Mouse (Mus musculus): Measurements from ENCODE around the gene 1520401A03Rik.
A peak's percentile ranks its signal among the peaks of the same experiment; 100 is the strongest.

Gene 1520401A03Rik

DNA sequence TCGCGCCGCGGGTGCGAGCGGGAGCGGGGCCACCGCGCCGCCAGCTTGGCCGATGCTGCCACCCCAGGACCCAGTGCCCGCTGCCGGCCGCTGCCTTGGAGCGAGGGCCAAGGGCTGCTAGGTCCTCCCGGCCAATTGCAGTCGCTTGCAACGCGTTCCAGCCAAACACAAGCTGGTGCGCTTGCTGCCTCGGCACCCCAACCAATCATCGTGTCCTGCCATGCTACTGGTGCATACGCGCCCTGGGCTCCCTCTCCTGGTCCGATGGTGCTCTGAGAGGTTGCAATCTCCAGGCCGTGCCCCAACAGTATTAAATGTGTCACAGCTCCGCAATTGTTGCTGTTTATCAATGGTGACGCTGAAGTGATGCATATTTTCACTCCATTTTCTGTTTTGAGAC lies 22.5 kb downstream of the 1520401A03Rik start:
- DNase-seq (ENCODE audit: low spot score in 2 of 2): peak; percentile 62 to 89

DNA sequence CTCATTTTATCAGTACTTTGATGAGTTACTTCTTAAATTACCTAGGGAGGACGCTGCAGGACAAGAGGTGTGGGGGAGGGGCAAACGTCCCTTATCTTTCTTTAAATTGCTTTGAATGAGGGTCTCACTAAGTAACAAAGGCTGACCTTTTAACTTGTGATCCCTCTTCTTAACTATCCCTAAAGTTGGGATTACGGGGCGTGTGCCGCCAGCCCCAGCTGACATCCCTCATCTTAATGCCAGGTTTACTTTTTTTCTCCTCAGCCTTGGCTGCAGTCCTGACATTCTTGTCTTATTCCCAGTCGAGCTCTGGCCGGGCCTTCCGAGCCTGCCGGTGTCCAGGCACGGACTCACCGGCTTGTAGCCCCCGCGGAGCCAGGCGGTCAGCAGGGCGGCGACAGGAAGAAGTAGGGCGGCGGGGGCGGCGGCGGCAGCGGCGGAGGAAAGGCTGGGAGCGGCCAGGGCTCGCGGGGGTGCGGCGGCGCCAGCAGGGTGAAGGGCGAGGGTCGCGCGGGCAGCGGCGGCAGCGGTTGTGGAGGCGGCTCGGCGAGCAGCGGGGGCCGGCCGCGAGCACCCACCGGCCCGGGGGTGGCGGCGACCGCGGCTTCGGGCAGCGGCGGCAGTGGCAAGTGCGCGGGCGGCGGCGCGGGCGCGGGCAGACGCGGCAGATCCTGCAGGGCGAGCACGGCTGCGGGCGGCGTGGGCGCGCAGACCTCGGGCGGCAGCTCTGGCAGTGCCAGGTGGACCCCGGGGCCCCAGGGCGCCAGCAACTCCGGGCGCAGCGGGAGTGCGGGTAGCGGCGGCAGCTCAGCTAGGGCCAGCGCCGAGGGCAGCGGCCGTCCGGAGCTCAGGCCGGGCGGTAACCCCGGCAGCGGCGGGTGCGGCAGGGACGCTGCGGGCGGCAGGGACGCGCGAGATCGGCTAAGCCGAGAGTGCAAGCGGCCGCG lies 23.2 kb downstream of the 1520401A03Rik start:
- DNase-seq (ENCODE audit: low spot score in 2 of 2): peak; percentile 17 to 31

DNA sequence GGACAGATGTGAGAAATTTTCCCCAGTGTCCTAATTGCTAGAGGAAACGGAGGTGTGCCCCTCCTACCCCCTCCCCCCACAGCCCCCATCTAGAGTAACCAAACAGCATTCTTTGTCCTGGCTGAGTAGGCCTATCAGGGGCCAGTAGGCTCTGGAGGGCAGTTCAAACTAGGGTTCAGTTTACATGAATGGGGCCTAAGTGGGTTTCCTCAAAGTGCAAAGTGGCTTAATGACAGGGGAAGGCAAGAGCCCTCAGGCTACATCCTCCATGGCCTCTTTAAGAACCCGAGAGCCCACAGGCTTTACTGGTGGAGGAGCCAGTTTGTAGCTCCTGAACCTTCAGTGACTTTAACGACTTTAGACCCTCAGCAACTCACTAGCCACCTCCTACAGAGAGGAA lies 26.8 kb downstream of the 1520401A03Rik start:
- DNase-seq (ENCODE audit: low spot score in 2 of 2): no peak

DNA sequence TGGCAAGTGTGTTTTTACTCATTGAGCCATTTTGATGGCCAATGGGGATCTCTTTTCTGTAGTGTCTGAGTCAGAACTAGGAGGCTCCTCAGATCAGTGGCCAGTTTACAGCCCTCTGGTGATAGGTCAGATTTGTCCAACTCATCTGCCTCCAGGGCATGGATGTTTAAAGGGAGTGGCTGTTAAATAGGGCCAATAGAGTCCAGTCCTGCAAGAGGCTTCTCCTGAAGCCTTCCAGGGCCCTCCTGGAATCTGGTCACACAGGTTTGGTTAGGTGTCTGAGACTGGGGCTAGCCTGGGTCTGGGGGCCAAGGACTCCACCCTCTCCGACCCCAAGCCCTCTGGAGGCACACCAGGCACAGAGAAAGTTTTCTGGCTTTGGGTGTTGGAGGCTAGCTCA lies 28.1 kb downstream of the 1520401A03Rik start:
- no peak for DNase-seq (ENCODE audit: low spot score in 2 of 2)

DNA sequence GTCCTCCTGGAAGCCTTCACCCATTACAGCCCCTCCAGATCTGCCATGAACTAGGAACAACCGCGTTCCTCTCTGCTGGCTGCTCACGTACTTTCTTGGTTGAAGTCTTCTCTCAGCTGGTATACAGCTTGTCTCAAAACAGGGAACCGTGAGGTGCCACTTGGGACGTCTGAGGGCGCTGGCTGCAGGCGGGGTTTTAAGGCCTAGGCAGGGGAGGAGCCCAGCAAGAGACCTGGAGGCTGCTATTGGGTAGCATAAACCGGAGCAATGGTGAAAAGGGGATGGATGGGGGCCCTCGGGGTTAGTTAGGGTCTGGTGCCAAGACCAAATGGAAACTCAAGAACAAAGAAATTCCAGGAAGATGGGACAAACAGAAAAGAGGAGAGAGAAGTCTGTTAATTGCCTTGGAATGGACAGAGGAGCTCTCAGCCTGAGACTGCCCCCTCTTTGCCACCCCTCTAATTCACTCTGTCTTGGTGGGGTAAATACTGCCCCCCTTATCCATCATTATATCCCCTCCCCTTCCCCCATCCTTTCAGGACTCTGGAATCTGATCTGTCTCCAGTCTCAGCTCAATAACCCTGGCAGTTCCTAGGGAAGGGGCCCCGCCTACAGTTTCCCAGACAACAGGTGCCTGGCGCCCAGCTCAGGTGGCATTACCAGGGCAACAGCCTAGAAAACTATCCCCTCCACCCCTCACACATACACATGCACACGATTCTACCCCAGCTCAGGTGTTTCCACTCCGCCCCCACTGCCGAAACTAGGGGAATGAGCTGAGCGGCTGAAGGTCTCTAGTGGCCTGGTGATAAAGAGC lies 38.5 kb downstream of the 1520401A03Rik start, which contains the start of gene Cldn9:
Gene Cldn9, minus strand, starts transcription at position 171 of the 817 bp plus-strand sequence.
- DNase-seq (ENCODE audit: low spot score in 2 of 2): no peak

DNA sequence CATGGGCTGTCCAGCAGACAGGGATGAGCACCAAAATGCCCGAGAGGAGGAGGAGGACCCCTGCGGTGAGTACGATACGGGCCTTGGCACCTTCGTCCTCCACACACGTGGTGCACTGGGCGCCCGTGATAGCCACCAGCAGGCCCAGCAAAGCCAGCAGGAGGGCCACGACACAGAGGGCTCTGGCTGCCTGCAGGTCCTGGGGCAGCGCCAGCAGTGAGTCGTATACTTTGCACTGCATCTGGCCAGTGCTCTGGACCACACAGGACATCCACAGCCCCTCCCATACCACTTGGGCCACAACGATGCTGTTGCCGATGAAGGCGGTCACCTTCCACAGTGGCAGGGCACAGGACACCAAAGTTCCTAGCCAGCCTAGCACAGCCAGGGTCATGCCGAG lies 39.4 kb downstream of the 1520401A03Rik start:
- DNase-seq (ENCODE audit: low spot score in 2 of 2): no peak

DNA sequence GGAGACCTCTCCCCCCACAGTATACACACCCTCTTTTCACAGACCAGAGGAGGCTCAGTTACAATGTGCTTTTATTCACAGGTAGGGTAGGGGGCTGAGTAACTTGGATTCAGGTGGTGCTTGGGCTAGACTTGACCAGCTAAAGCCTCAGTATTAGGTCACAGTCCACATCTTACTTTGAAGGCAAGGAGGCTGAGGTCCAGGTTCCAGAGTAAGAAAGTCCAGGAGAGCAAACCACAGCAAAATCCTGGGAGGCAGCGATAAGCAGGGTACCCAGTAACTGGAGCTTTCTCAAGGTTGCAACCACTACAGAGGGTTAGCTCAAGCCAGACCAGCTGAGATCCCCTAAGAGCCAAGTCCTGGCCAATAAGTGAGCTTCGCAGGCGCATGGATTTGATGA lies 40.1 kb downstream of the 1520401A03Rik start:
- no peak for DNase-seq (ENCODE audit: low spot score in 2 of 2)

DNA sequence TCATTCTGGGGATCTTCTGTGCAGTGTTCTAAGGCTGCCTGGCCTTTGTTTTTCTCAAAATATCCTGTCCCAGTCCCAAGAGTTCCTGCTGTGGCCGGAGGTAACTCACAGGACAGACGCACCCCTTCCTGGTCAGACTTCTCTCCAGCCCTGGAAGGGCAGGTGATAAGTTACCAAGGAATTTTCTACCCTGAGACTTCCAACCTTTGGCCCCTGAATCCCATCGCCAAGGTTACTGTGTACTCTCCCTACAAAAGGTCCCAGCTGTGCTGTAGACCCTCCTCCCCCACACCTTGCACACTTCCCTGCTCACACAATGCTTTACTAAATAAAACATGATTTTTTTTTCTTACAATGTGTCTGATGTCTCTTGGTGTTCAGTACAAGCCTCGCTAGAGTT lies 40.5 kb downstream of the 1520401A03Rik start:
- DNase-seq (ENCODE audit: low spot score in 2 of 2): no peak

DNA sequence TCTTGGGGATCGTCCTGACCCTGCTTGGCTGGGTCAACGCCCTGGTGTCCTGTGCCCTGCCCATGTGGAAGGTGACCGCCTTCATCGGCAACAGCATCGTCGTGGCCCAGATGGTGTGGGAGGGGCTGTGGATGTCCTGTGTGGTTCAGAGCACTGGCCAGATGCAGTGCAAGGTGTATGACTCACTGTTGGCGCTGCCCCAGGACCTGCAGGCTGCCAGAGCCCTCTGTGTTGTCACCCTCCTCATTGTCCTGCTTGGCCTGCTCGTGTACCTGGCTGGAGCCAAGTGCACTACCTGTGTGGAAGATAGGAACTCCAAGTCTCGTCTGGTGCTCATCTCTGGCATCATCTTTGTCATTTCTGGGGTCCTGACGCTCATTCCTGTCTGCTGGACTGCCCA lies 41.5 kb downstream of the 1520401A03Rik start:
- no peak for DNase-seq (ENCODE audit: low spot score in 2 of 2)

DNA sequence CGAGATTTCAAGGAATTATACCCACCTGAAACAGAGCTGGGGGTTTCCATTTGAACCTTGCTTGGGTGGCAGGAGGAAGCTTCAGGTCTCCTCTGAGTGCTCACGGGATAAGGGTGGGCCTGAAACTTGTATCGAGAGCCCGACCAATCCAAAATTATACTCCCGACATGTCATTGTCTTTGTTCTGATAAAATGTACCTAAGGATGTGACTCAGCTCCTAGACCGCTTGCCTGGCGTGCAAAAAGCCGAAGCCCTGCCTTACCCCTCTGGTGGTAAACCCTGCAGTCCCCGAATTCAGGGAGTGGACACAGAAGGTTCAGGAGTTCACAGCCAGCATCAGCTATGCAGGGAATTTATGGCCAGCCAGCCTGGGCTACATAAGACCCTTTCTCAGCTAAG lies 42.2 kb downstream of the 1520401A03Rik start:
- DNase-seq (ENCODE audit: low spot score in 2 of 2): no peak

DNA sequence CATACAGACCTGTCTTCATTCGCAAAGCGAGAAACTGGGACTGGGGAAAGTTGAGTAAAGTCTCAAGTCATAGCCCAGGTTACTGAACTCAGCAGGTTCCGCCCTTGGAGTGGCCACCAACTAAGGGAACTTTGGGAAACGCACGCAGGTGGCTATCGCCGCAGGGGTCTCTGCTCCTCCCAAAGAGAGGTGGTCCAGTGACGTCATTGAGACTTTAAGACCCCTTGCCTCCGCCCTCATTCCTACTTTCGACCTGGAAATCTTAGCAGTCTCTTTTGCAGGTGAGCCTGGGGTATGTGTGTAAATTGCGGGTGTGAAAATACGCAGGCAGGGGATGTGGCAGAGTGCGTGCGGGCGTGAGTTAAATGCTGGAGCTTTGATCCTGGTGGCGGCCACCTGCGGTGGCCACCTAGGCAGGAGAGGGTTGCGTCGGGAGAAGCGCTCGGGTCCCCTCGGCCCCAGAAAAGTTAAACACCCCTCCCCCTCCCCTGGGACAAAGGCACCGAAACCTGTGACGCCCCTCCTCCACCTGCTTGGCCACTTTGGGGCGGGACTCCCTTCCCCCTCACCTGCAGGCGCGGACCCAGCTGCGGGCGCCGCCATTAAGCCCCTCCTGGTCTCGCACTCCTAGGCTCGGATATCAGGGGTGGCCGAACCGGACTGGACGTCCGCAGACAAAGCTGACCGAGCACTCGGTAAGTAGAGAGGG lies 43.3 kb downstream of the 1520401A03Rik start, which contains the start of gene Cldn6:
Gene Cldn6, plus strand, starts transcription at position 123 of the 709 bp plus-strand sequence.
- no peak for DNase-seq (ENCODE audit: low spot score in 2 of 2)

DNA sequence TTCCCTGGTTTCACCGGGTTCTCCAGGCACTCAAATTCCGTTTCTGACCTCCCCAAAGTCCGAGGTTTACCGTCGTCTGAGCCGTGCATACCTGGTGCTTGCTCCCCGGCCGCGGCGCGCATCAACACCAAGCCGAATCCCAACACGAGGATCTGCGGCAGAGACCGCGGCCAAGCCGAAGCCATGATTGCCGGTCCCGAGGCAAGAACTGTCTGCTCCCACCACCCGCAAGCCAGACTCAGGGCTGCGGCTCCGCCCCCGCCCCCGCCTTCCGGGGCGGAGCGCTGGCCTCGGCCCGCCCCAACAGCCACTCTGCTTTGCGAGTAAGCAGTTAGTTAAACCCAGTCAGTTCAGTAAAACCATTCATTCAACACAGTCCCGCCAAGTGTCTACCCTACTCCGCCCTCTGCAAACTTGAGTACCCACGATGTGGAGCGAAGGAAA lies 45.3 kb downstream of the 1520401A03Rik start, which contains the start of gene Tnfrsf12a:
Gene Tnfrsf12a, minus strand, starts transcription at position 233 of the 444 bp plus-strand sequence.
- peak; percentile 51 to 82 for DNase-seq (ENCODE audit: low spot score in 2 of 2)

DNA sequence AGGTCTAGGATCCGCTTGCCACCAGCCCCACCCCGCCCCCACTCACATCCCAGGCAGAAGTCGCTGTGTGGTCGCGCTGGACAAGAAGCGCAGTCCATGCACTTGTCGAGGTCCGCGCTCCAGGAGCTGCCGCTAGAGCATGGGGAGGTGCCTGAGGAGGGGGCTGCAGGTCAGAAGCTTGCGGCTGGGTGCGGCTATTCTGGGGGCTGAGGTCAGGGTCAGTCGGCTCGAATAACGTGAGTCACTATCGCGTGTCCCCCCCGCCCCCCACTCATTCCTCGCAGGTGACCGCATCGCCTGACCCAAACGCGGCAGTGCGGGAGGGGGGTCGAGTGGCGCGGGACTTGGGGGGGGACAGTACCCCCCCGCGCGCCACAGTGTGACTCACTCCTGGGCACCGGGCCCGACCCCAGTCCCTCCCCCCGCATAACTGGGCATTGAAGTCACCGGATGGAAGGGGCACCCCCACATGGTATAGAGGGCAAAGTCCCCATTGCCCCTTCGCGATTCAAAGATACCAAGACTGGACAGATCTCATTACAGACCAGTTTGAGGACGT lies 46.0 kb downstream of the 1520401A03Rik start:
- DNase-seq (ENCODE audit: low spot score in 2 of 2): no peak

DNA sequence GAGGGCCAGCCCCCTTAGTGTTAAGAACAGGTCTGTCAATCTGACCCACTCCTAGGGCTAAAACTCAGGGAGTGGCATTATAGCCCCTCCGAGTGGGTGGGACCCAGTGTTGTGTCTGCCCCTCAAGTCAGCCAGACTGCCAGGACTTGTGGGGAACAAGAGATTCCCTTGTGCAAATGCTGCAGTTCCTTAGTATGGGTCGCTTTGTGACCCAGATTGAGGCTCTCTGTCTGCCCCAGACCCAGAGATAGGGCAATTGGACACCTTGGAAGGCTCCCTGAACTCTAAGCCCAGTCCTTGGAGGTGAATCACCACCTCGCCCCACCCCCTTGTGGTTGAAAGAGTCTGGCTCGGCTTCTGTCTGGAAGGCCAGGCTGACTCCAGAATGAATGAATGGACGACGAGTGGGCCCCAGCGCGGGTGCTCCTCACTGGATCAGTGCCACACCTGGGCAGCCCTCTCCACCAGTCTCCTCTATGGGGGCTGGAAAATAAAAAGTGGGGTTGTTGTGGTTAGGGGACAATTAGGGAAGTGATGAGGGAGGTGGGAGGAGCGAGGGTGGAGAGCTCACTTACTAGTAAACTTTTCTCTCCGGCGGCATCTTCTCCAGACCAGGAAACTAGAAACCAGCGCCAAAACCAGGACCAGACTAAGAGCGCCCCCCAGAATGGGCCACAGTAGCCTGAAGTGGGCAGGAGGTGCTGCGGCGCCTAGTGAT lies 46.9 kb downstream of the 1520401A03Rik start:
- DNase-seq (ENCODE audit: low spot score in 2 of 2): peak; percentile 24 to 46

DNA sequence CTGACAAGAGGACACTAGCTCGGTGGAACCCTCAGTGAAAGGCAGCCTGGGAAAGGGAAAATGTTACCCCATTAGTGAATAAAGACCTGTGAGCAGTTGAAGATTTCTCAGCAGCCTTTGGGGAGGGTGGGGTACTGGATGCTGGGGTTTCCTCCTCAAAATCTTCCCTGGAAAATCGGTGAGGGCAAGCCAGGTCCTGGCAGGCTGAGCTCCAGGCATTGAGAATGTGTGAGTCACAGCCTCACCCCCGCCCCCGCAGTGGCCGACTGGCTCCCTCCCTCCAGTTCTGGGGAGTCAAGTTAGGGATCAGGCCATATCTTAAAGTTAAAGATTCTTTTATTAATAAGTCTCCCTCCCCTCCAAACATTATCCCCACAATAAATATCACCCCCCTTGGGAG lies 47.5 kb downstream of the 1520401A03Rik start:
- no peak for DNase-seq (ENCODE audit: low spot score in 2 of 2)

DNA sequence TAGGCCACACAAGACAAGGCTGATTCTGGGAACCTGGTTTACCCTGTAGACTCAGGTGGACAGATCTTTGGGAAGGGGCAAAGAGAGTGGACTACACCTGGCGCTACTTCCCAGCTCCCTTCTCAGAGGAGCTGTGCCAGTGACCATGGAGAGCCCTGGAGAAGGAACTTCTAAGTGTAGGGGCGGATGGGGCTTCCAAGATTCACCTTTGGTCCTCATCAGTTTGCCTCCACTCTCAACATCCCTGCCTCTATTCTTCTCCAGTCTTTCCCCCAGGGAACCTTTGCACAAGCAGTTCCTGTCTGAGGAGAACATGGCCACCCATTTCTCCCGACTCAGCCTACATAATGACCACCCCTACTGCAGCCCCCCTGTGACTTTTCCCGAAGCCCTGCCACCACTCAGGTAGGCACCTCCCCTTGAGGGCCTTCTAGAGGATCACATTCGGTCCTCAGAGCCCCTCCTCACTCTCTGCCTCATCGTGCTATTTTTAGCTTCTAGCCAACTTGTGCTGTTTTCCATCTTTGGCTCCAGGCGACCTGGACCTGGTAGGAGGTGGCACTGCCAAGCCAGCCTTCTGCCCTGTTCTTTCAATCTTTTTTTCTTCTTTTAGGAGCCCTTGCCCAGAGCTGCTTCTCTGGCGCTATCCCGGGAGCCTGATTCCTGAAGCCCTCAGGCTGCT lies 48.2 kb downstream of the 1520401A03Rik start:
- DNase-seq (ENCODE audit: low spot score in 2 of 2): no peak

DNA sequence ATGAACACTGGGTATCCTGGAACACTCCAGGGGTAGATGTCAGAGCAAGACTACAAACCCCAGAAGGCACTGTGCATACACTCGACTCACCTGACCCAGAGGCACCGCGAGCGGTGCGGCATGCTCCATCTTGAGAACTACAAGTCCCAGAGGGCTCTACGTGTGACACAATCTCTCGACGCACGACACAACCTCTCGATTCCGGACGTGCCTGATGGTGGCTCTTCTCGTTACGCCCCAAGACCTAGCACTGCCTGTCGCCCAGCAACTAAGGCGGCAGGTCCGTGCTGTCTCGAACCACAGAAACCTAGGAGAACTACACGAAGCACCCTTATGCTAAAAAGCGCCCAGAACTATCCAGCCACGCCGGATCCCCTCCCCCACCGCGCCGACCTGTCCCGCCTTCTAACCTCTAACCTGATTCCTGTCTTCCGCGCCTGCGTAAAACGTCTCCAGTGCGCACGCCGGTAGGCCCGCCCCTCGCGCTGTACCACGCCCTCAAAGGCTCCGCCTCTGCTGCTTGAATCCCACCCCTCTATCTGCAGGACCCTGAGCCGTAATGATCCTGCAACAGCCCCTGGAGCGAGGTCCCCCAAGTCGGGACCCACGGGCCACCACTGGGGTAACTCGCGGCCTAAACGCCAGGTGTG lies 49.0 kb downstream of the 1520401A03Rik start, which contains the start of the genes Hcfc1r1 and Thoc6:
Gene Hcfc1r1, plus strand, starts transcription at position 173 of the 650 bp plus-strand sequence.
Gene Thoc6, minus strand, starts transcription at position 459 of the 650 bp plus-strand sequence.
- DNase-seq (ENCODE audit: low spot score in 2 of 2): peak; percentile 80 to 89

DNA sequence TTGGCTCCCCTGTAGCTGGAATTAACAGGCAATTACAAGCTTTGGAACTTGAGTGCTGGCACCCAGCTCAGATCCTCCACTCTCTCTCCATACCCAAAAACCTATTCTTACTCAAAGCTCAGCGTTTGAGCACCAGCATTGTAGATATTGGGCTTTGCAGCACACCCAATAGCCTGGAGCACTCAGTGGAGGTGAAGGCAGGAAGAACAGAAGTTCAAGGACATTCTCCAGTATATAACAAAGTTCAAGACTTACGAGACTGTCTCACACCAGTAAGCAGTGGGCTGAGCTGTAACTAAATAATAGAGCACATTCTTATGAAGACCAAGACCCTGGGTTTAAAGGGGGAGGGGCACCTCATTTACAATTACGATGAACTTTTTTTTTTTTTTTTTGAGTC lies 49.8 kb downstream of the 1520401A03Rik start:
- no peak for DNase-seq (ENCODE audit: low spot score in 2 of 2)

DNA sequence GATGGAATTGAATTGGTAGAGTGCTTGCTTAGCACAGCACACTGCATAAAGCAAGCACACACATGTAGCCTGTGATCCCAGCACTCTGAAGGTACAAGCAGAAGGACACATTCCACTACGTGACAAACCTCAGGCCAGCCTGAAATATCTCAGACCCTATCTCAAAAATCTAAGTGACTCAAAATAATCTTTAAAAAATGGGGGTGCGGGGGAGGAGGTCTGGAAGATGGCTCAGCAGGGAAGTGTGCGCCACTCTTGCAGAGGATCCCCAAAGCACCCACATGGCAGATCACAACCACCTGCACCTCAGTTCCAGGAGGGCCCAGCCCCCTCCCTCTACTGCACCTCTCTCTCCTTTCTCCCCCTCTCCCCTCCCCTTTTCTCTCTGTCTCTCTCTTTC lies 51.1 kb downstream of the 1520401A03Rik start:
- no peak for DNase-seq (ENCODE audit: low spot score in 2 of 2)
